Mouse (Mus musculus): ENCODE measurements around the gene Cdk19. TPM values are rescaled to one million over a fixed set of nuclear protein-coding genes. Genes with fewer than 3 reads are reported as not detected.

Cdk19 gene
- total and polyA plus RNA-seq, 3 experiments = 3.3 to 4.7 (median 4.0) TPM

GRCm38 (mm10) chr10:40516421-40516820 is 177.1 kb downstream of the Cdk19 start:
- no peak overlapping the region for H3K4me2 ChIP-seq (ENCODE audit: insufficient read depth, low read depth, poor library complexity, severe bottlenecking)
- H3K9me3 ChIP-seq (replicated peaks; ENCODE audit: low read length) = no peaks in the 10 kb centered on the region
- DNase-seq (ENCODE audit: extremely low read depth) = no peak
- H3K9ac ChIP-seq (ENCODE audit: insufficient read depth, low read depth) = no peak overlapping the region
- H3K27me3 ChIP-seq (replicated peaks) = no peaks in the 10 kb centered on the region
- in situ Hi-C loops (cut with MboI; ENCODE audit: low pct_ligation_motif_present, low pct_unique_long_range_greater_than_20kb, low sequenced_read_pairs) = loop anchor here (25.0 kb wide), 1 partner anchor 154 kb away; no protein-coding TSS in a partner anchor
- peaks cover 0 to 12% of the 10 kb centered on the region in 2 experiments; a peak in 2 of 4 replicates for H3K4me1 ChIP-seq (ENCODE audit: control insufficient read depth in 1 of 2, insufficient read depth in 2 of 2)
- H3K4me3 ChIP-seq (replicated peaks in 1 of 3; ENCODE audit: low read depth in 2 of 3, low read length in 2 of 3, poor library complexity in 1 of 3) = no peak overlapping the region
- no peaks in the 10 kb centered on the region for H3K36me3 ChIP-seq (replicated peaks in 1 of 2; ENCODE audit: control insufficient read depth in 1 of 2, insufficient read depth in 1 of 2, low read length in 1 of 2)
- no peak for TF ChIP-seq USF2 (conservative IDR thresholded peaks at IDR 0.05; ENCODE audit: low read depth, low read length)
- no peak for TF ChIP-seq CHD2 (IDR thresholded peaks at IDR 0.05; ENCODE audit: low read length)
- no peak for TF ChIP-seq SMC3 (IDR thresholded peaks at IDR 0.05; ENCODE audit: low read depth, low read length)
- TF ChIP-seq BHLHE40 (IDR thresholded peaks at IDR 0.05; ENCODE audit: low read depth, low read length) = no peak
- no peak for TF ChIP-seq MAZ (IDR thresholded peaks at IDR 0.05; ENCODE audit: low read depth, low read length)
- no peak for TF ChIP-seq GABPA (IDR thresholded peaks at IDR 0.05; ENCODE audit: insufficient replicate concordance, low read depth, low read length)
- no peak for TF ChIP-seq MXI1 (IDR thresholded peaks at IDR 0.05; ENCODE audit: low read depth, low read length)
- TF ChIP-seq ZMIZ1 (IDR thresholded peaks at IDR 0.05; ENCODE audit: low read depth, low read length) = no peak
- no peak for TF ChIP-seq JUND (conservative IDR thresholded peaks at IDR 0.05; ENCODE audit: low read depth, low read length)
- TF ChIP-seq ZKSCAN1 (IDR thresholded peaks at IDR 0.05; ENCODE audit: borderline replicate concordance, low read depth, low read length) = no peak
- TF ChIP-seq IRF4 (IDR thresholded peaks at IDR 0.05; ENCODE audit: low read depth, low read length) = no peak
- no peak for TF ChIP-seq TCF12 (IDR thresholded peaks at IDR 0.05; ENCODE audit: low read depth, low read length)
- TF ChIP-seq MYC (IDR thresholded peaks at IDR 0.05; ENCODE audit: low read depth, low read length) = no peak
- no peak for TF ChIP-seq PAX5 (IDR thresholded peaks at IDR 0.05; ENCODE audit: low read length)
- TF ChIP-seq RAD21 (IDR thresholded peaks at IDR 0.05; ENCODE audit: low read depth, low read length) = no peak
- no peak for TF ChIP-seq CTCF (conservative IDR thresholded peaks at IDR 0.05 in 1 of 2, IDR thresholded peaks at IDR 0.05 in 1 of 2; ENCODE audit: low read depth in 2 of 2, low read length in 2 of 2)
- no peak for TF ChIP-seq KAT2A (IDR thresholded peaks at IDR 0.05; ENCODE audit: insufficient replicate concordance, low read length)
- TF ChIP-seq POLR2A (IDR thresholded peaks at IDR 0.05; ENCODE audit: low read depth, low read length) = no peak
- TF ChIP-seq NELFE (IDR thresholded peaks at IDR 0.05; ENCODE audit: low read depth, low read length) = no peak
- no peak for TF ChIP-seq E2F4 (IDR thresholded peaks at IDR 0.05; ENCODE audit: insufficient replicate concordance, low read depth, low read length)
- dilution Hi-C loops (cut with MboI; ENCODE audit: extremely low pct_ligation_motif_present, extremely low pct_unique_long_range_greater_than_20kb, low sequenced_read_pairs) = no loop called here
- no peak overlapping the region for H3K27ac ChIP-seq (ENCODE audit: insufficient read depth, low read depth)
- no peaks in the 10 kb centered on the region for H3K79me2 ChIP-seq (replicated peaks; ENCODE audit: control insufficient read depth, extremely low read depth, insufficient read depth, poor library complexity, severe bottlenecking)

DNA sequence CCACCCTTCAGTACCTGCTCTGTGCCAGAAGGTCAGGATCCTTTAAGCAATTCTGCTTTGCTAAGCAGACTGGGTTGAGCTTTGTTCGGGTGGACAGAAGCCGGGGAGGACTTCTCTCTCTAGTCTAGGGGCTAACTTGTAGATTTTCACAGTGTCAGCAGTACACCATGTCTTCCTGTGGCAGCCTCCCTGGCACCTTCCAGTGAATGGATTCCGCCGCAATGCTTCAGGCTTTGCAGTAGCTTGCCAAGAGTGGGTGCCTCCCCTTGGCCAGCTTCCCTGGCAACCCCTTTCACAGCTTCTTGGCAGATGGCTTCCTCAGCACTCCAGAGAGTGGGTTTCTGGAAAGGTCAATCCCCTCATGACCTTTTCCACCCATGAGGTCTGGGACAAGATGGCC is 180.2 kb downstream of the Cdk19 start:
- H3K9ac ChIP-seq (ENCODE audit: insufficient read depth, low read depth) = no peak overlapping the region
- no peak overlapping the region for H3K4me2 ChIP-seq (ENCODE audit: insufficient read depth, low read depth, poor library complexity, severe bottlenecking)
- DNase-seq (ENCODE audit: extremely low read depth) = no peak
- H3K27ac ChIP-seq (ENCODE audit: insufficient read depth, low read depth) = no peak overlapping the region
- dilution Hi-C loops (cut with MboI; ENCODE audit: extremely low pct_ligation_motif_present, extremely low pct_unique_long_range_greater_than_20kb, low sequenced_read_pairs) (no loop called here), in situ Hi-C loops (cut with MboI; ENCODE audit: low pct_ligation_motif_present, low pct_unique_long_range_greater_than_20kb, low sequenced_read_pairs) (loop anchor here (25.0 kb wide), 1 partner anchor 157 kb away; no protein-coding TSS in a partner anchor)
- H3K79me2 ChIP-seq (replicated peaks; ENCODE audit: control insufficient read depth, extremely low read depth, insufficient read depth, poor library complexity, severe bottlenecking) = no peaks in the 10 kb centered on the region
- no peaks in the 10 kb centered on the region for H3K36me3 ChIP-seq (replicated peaks in 1 of 2; ENCODE audit: control insufficient read depth in 1 of 2, insufficient read depth in 1 of 2, low read length in 1 of 2)
- H3K4me3 ChIP-seq (replicated peaks in 1 of 3; ENCODE audit: low read depth in 2 of 3, low read length in 2 of 3, poor library complexity in 1 of 3) = no peak overlapping the region
- no peaks in the 10 kb centered on the region for H3K9me3 ChIP-seq (replicated peaks; ENCODE audit: low read length)
- TF ChIP-seq MAX (IDR thresholded peaks at IDR 0.05; ENCODE audit: low read length) = no peak
- TF ChIP-seq IRF4 (IDR thresholded peaks at IDR 0.05; ENCODE audit: low read depth, low read length) = no peak
- TF ChIP-seq MYC (IDR thresholded peaks at IDR 0.05; ENCODE audit: low read depth, low read length) = no peak
- no peak for TF ChIP-seq E2F4 (IDR thresholded peaks at IDR 0.05; ENCODE audit: insufficient replicate concordance, low read depth, low read length)
- TF ChIP-seq ELF1 (IDR thresholded peaks at IDR 0.05; ENCODE audit: low read depth, low read length) = no peak
- no peak for TF ChIP-seq MXI1 (IDR thresholded peaks at IDR 0.05; ENCODE audit: low read depth, low read length)
- no peak for TF ChIP-seq POLR2A (IDR thresholded peaks at IDR 0.05; ENCODE audit: low read depth, low read length)
- TF ChIP-seq TBP (conservative IDR thresholded peaks at IDR 0.05; ENCODE audit: low read depth, low read length) = no peak
- no peak for TF ChIP-seq UBTF (IDR thresholded peaks at IDR 0.05; ENCODE audit: low read depth, low read length)
- H3K4me1 ChIP-seq (ENCODE audit: control insufficient read depth in 1 of 2, insufficient read depth in 2 of 2) = peaks cover 0 to 20% of the 10 kb centered on the region in 2 experiments; a peak in 2 of 4 replicates
- H3K27me3 ChIP-seq (replicated peaks) = no peaks in the 10 kb centered on the region

Measured in CH12.LX (cell line).